Mouse (Mus musculus) heart, embryonic 10.5 days (tissue): ENCODE results near the gene Tex14. TPM values are rescaled to one million over a fixed set of nuclear protein-coding genes. Genes with fewer than 3 reads are reported as not detected.
"Not testable (repeated sequence)": the region's sequence is repeated elsewhere in the genome, so short reads cannot be mapped to it uniquely, and the experiment has no call there.

ENCODE experiments used
- DNase-seq: peaks from one replicate; pipeline ENCODE4 v3.0.0-alpha.2; 2017; ENCODE audit warnings: low spot score
- H3K27ac ChIP-seq: fragments of 300-500 bp; sonication (generic); 2 replicates; pipeline ENCODE4 v1.5.1; 2016; ENCODE audit warnings: mild to moderate bottlenecking
- H3K27me3 ChIP-seq: fragments of 300-500 bp; sonication (generic); 2 replicates; pipeline ENCODE4 v1.6.1; 2016; ENCODE audit warnings: mild to moderate bottlenecking; ENCODE audit not compliant: poor library complexity, insufficient read depth, severe bottlenecking
- H3K36me3 ChIP-seq: fragments of 300-500 bp; sonication (generic); 2 replicates; pipeline ENCODE4 v1.6.1; 2016; ENCODE audit warnings: mild to moderate bottlenecking, moderate library complexity
- H3K4me1 ChIP-seq: fragments of 300-500 bp; sonication (generic); 2 replicates; pipeline ENCODE4 v1.6.1; 2016; ENCODE audit warnings: mild to moderate bottlenecking
- H3K4me3 ChIP-seq: fragments of 300-500 bp; sonication (generic); 2 replicates; pipeline ENCODE4 v1.5.1; 2016; ENCODE audit warnings: mild to moderate bottlenecking, moderate library complexity
- H3K9me3 ChIP-seq: fragments of 300-500 bp; sonication (generic); 2 replicates; pipeline ENCODE4 v1.6.1; 2016; ENCODE audit warnings: mild to moderate bottlenecking, moderate library complexity
- WGBS: fragments of 180-500 bp; shearing (Covaris S2); methylation state at CpG from one replicate; pipeline ENCODE4 v1.1.7; 2016; 5-methylcytosine and 5-hydroxymethylcytosine counted together
- polyA plus RNA-seq: library from polyadenylated mRNA; unstranded; fragments of >200 nt; fragmentation: Nextera tagmentation; extraction: Ambion mirVana; gene quantifications from 2 replicates; pipeline ENCODE4 v1.2.1, GENCODE M21; 2016

Tex14 gene
- polyA plus RNA-seq, 1 experiment from 2014 or later, result 0.31 TPM

DNA sequence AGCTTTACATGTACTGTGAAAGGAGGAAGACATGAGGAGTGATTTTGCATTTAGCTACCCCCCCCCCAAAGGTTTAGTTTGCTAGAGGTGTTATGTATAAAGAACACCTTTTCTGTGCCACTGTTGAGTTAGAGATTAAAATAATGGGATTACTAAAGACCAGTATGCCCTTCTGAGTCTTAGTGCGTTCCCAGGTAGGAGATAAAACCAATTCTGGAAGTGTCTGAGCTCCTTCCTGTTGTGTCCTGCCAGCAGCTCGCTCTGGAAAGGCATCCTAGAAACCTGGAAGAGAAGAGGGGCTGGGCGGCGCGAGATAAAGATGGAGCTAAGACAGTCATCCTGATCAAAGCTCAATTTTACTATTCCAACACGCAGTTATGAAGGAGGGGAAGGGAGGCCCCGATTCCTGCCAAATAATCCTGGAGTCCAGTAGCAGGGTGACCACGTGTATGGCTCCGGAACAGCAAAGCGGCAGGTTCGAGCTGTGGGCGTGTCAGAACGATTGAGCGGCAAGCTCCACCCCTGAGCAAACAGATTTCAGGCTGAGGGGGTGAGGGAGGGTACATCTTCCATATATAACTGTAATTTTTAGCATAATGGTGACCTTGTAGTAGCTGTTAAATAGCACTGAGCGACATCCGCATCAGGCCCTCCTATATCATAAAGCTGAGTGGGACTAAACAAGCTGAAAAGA, 40.0 kb downstream of the Tex14 start:
- WGBS, result 6% methylated on average over 16 of the region's 16 CpGs
- 0 out of 2 replicates have a peak overlapping the region, but pooled peaks have one; percentile 15 for H3K4me3 ChIP-seq

GRCm38 (mm10) chr11:87445593-87445992, 40.7 kb downstream of the Tex14 start:
- H3K27ac ChIP-seq, H3K36me3 ChIP-seq, H3K4me1 ChIP-seq, H3K9me3 ChIP-seq, H3K4me3 ChIP-seq, DNase-seq: not testable (repeated sequence)
- WGBS, result 56% methylated on average over 4 of the region's 4 CpGs
- 0 out of 2 replicates have a peak, but pooled peaks cover 14% of the 10 kb centered on the region for H3K27me3 ChIP-seq

More for the DNA sequence above, 40.0 kb downstream of the Tex14 start:
- Histone ChIP-seq H3K9me3 (no peaks in the 10 kb centered on the region), H3K4me1 (peaks cover 8% of the 10 kb centered on the region; the same call in 1 of the 2 replicates), H3K36me3 (no peaks in the 10 kb centered on the region), H3K27ac (no peak overlapping the region), H3K27me3 (0 out of 2 replicates have a peak, but pooled peaks cover 14% of the 10 kb centered on the region)
- DNase-seq, result no peak

DNA sequence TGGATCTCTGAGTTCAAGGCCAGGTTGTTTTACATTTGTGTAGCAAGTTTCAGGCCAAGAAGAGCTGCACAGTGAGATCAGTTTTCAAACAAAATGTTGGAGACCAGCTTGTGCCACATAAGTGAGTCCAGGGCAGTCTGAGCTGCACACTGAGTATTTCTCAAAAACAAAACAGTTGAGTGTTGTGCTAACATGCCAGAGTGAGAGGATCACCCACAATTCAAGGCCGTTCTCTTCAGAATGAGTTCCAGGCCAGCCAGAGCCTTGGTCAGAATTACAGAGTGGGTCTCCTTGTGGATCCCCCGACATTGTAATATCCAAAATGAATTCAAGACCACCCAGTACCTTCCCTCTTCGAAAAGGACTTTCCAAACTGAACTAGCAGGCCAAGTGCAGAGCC, 41.3 kb downstream of the Tex14 start:
- Histone ChIP-seq H3K27me3 (0 out of 2 replicates have a peak, but pooled peaks cover 11% of the 10 kb centered on the region), H3K4me3 (no peak overlapping the region), H3K4me1 (peaks cover 8% of the 10 kb centered on the region; the same call in 1 of the 2 replicates), H3K9me3 (no peaks in the 10 kb centered on the region), H3K36me3 (no peaks in the 10 kb centered on the region), H3K27ac (no peak overlapping the region)
- no peak for DNase-seq
- 92% methylated on average over 3 of the region's 3 CpGs for WGBS

DNA sequence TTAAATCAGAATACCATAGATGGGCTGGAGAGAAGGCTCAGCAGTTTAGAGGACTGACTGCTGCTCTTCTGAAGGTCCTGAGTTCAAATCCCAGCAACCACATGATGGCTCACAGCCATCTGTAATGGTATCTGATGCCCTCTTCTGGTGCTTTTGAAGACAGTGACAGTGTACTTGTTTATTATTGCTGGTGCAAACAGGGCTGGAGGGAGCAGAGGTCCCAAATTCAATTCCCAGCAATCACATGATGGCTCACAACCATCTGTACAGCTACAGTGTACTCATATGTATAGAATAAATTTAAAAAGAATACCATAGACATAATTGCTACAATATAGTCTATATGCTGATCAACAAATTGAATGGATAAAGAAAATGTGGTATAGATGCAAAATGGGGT, 42.6 kb downstream of the Tex14 start:
- Histone ChIP-seq H3K27me3 (no peaks in the 10 kb centered on the region), H3K4me1 (peaks cover 8% of the 10 kb centered on the region; the same call in 1 of the 2 replicates), H3K27ac (peak overlapping the region; percentile 79; the same call in 1 of the 2 replicates), H3K36me3 (no peaks in the 10 kb centered on the region), H3K4me3 (no peak overlapping the region), H3K9me3 (no peaks in the 10 kb centered on the region)
- DNase-seq, result peak; percentile 67

GRCm38 (mm10) chr11:87448081-87448475, 43.2 kb downstream of the Tex14 start:
- Histone ChIP-seq H3K27ac (peak overlapping the region; percentile 79), H3K4me3 (peak overlapping the region; percentile 54)
- DNase-seq, result peak; percentile 91
- not testable (repeated sequence) for H3K4me1 ChIP-seq, H3K36me3 ChIP-seq, H3K27me3 ChIP-seq, H3K9me3 ChIP-seq
- under 1% methylated on average over 33 of the region's 34 CpGs for WGBS

GRCm38 (mm10) chr11:87448476-87449199, 43.8 kb downstream of the Tex14 start:
- not testable (repeated sequence) for H3K36me3 ChIP-seq, H3K4me3 ChIP-seq, H3K27me3 ChIP-seq, H3K9me3 ChIP-seq
- peak; percentile 92 for DNase-seq
- WGBS, result 0% methylated on average over 6 of the region's 32 CpGs
- Histone ChIP-seq H3K4me1 (peaks cover 15% of the 10 kb centered on the region), H3K27ac (peak overlapping the region; percentile 79; the same call in 1 of the 2 replicates)

GRCm38 (mm10) chr11:87449200-87449547, 44.3 kb downstream of the Tex14 start:
- Histone ChIP-seq H3K4me1 (peaks cover 19% of the 10 kb centered on the region), H3K9me3 (no peaks in the 10 kb centered on the region), H3K36me3 (no peaks in the 10 kb centered on the region), H3K4me3 (no peak overlapping the region), H3K27ac (no peak overlapping the region), H3K27me3 (no peaks in the 10 kb centered on the region)
- WGBS, result 15% methylated on average over 3 of the region's 3 CpGs
- DNase-seq, result no peak

- 51% methylated on average over 5 of the region's 5 CpGs for WGBS
- not testable (repeated sequence) for H3K27ac ChIP-seq, H3K36me3 ChIP-seq, H3K9me3 ChIP-seq, H3K4me3 ChIP-seq, H3K27me3 ChIP-seq
- peak; percentile 74 for DNase-seq
- H3K4me1 ChIP-seq, result peaks cover 15% of the 10 kb centered on the region
These were observed 45.0 kb downstream of the Tex14 start for GRCm38 (mm10) chr11:87449847-87450246.

GRCm38 (mm10) chr11:87452779-87453178, 47.9 kb downstream of the Tex14 start:
- 74% methylated on average over 8 of the region's 8 CpGs for WGBS
- H3K27me3 ChIP-seq, H3K9me3 ChIP-seq, DNase-seq, H3K4me3 ChIP-seq, H3K36me3 ChIP-seq: not testable (repeated sequence)
- Histone ChIP-seq H3K27ac (0 out of 2 replicates have a peak overlapping the region, but pooled peaks have one; percentile 48), H3K4me1 (peaks cover 11% of the 10 kb centered on the region)

DNA sequence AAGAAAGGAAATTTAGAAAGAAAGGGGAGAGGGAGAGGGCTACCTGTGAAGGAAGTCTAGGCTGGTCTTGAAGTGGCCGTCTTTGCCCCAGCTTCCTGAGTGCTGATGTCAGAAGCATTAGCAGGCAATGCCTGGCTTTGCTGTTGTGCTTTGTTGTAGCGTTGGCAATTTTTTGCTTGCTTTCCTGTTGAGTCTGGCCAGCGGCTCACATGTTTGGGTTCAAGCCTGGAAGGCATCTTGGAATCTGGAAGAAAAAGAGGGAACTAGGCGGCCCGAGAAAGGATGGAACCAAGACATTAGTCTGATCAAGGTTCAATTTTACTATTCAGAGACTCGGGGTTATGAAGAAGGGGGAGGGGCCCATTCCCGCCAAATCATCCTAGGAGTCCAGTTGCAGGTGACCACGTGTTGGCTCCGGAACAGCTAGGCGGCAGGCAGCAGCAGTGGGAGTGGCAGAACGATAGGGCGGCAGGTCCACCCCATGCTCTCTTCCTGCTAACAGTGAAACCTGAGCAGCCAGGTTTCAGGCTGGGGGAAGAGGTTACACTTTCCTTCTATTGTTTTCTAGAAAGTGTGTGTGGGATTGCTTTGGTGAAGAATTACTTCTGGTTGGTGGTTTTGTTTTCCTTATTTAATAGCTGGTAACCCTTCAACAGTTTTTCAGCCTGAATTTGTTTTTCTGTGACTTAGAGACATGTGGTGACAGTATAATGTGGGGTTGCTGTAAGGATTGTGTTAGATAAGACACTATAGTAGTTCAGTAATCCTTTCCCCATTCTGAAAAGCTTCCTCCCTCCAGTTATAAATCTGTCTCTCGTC, 48.6 kb downstream of the Tex14 start:
- Histone ChIP-seq H3K9me3 (no peaks in the 10 kb centered on the region), H3K27ac (peak overlapping the region; percentile 48; the same call in 1 of the 2 replicates), H3K27me3 (no peaks in the 10 kb centered on the region), H3K36me3 (no peaks in the 10 kb centered on the region), H3K4me3 (no peak overlapping the region), H3K4me1 (peaks cover 11% of the 10 kb centered on the region)
- 16% methylated on average over 13 of the region's 13 CpGs for WGBS
- DNase-seq, result peak; percentile 73

DNA sequence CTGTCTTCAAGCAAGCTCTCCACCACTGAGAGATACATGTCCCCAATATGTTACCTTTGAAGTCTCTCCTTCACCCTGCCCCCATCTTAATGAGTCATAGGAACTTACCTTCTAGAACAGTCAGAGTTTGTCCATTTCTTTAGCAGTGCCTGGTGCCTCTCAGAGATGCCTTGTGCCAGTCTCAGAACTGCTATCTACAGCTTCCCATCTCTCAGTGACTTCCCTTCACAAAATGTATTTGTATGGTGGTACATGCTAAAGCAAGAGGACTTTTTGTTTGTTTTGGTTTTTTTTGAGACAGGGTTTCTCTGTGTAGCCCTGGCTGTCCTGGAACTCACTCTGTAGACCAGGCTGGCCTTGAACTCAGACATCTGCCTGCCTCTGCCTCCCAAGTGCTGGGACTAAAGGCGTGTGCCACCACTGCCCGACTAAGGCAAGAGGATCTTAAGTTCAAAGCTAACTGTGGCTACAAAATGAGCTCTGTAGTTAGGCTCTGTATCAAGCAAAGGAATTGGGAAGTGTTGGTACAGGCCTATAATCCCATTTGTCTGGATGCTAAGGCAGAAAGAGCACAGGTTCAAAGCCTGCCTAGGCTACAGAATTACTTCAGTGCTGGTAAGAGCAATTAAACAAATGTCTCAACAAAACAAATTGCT, 49.3 kb downstream of the Tex14 start:
- WGBS, result 84% methylated on average over 2 of the region's 2 CpGs
- Histone ChIP-seq H3K27me3 (no peaks in the 10 kb centered on the region), H3K36me3 (no peaks in the 10 kb centered on the region), H3K4me1 (peaks cover 11% of the 10 kb centered on the region), H3K4me3 (no peak overlapping the region), H3K9me3 (no peaks in the 10 kb centered on the region), H3K27ac (no peak overlapping the region)
- DNase-seq, result peak; percentile 3

GRCm38 (mm10) chr11:87455573-87455972, 50.7 kb downstream of the Tex14 start:
- 88% methylated on average over 5 of the region's 5 CpGs for WGBS
- Histone ChIP-seq H3K4me1 (peaks cover 11% of the 10 kb centered on the region), H3K4me3 (no peak overlapping the region)

More at GRCm38 (mm10) chr11:87455573-87455972, 50.7 kb downstream of the Tex14 start:
- DNase-seq, result peak; percentile 66
- no peaks in the 10 kb centered on the region for H3K36me3 ChIP-seq
- no peaks in the 10 kb centered on the region for H3K9me3 ChIP-seq
- no peaks in the 10 kb centered on the region for H3K27me3 ChIP-seq
- H3K27ac ChIP-seq, result no peak overlapping the region
